Mouse (Mus musculus): Measurements from ENCODE around the gene Rgs17. TPM values are rescaled to one million over a fixed set of nuclear protein-coding genes. Genes with fewer than 3 reads are reported as not detected.

Gene Rgs17
- polyA plus RNA-seq, 1 experiment: 0.71 TPM

DNA sequence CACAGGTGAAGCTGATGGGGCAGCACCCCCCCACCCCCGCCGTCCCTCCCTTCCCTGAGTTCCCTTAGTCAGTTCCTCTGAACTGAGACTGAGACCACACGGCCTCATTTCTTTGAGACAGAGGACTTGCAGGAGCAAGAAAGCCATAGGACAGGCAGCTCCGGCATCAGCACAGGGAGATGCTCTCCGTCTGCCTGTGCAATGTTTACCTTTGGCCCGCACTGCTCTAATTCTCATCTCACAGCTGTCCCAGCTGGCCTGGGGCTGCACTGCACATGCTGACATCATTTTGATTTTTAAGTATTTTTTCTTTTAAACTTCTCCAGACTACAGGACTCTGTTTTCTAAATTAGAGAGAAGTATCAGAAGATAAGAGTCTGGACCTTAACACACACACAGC, 119.3 kb downstream of the Rgs17 start:
- TF ChIP-seq MAX (IDR thresholded peaks at IDR 0.05) (no peak), MYOG (IDR thresholded peaks at IDR 0.05; ENCODE audit: control insufficient read depth, extremely low read depth, insufficient read length) (no peak), CEBPB (IDR thresholded peaks at IDR 0.05; ENCODE audit: low read depth) (no peak), CTCF (IDR thresholded peaks at IDR 0.05; ENCODE audit: control insufficient read depth, insufficient read depth, insufficient read length) (no peak)
- H3K27me3 ChIP-seq (ENCODE audit: control insufficient read depth, insufficient read depth, insufficient read length): no peaks in the 10 kb centered on the region
- peaks cover 57% of the 10 kb centered on the region for H3K79me2 ChIP-seq (ENCODE audit: control insufficient read depth, insufficient read depth)
- peaks cover 52% of the 10 kb centered on the region for H3K79me3 ChIP-seq (ENCODE audit: low read depth)
- H3K4me3 ChIP-seq (ENCODE audit: insufficient read depth, poor library complexity, severe bottlenecking): peak overlapping the region; percentile 85
- peak overlapping the region; percentile 8 for H3ac ChIP-seq (ENCODE audit: control insufficient read depth, insufficient read length, low read depth)
- H3K36me3 ChIP-seq (ENCODE audit: control insufficient read depth, insufficient read depth): peaks cover 65% of the 10 kb centered on the region

- Histone ChIP-seq H3ac (ENCODE audit: control insufficient read depth, insufficient read length, low read depth) (no peak overlapping the region), H3K36me3 (ENCODE audit: control insufficient read depth, insufficient read depth) (peaks cover 73% of the 10 kb centered on the region), H3K79me2 (ENCODE audit: control insufficient read depth, insufficient read depth) (peaks cover 57% of the 10 kb centered on the region), H3K27me3 (ENCODE audit: control insufficient read depth, insufficient read depth, insufficient read length) (no peaks in the 10 kb centered on the region), H3K4me3 (ENCODE audit: insufficient read depth, poor library complexity, severe bottlenecking) (no peak overlapping the region), H3K79me3 (ENCODE audit: low read depth) (peaks cover 52% of the 10 kb centered on the region)
- no peak for TF ChIP-seq MYOD1 (IDR thresholded peaks at IDR 0.05; ENCODE audit: control insufficient read depth, insufficient read length, low read depth)
- TF ChIP-seq CEBPB (IDR thresholded peaks at IDR 0.05; ENCODE audit: low read depth): no peak
- TF ChIP-seq MYOG (IDR thresholded peaks at IDR 0.05; ENCODE audit: control insufficient read depth, extremely low read depth, insufficient read length): no peak
- TF ChIP-seq MAX (IDR thresholded peaks at IDR 0.05): no peak
- TF ChIP-seq CTCF (IDR thresholded peaks at IDR 0.05; ENCODE audit: control insufficient read depth, insufficient read depth, insufficient read length): no peak
- no peak for TF ChIP-seq FOSL1 (IDR thresholded peaks at IDR 0.05; ENCODE audit: insufficient read depth, low read length, poor library complexity, severe bottlenecking)
- TF ChIP-seq USF1 (IDR thresholded peaks at IDR 0.05; ENCODE audit: low read depth): no peak
Observed at GRCm38 (mm10) chr10:5800490-5800889, 121.7 kb downstream of the Rgs17 start.

DNA sequence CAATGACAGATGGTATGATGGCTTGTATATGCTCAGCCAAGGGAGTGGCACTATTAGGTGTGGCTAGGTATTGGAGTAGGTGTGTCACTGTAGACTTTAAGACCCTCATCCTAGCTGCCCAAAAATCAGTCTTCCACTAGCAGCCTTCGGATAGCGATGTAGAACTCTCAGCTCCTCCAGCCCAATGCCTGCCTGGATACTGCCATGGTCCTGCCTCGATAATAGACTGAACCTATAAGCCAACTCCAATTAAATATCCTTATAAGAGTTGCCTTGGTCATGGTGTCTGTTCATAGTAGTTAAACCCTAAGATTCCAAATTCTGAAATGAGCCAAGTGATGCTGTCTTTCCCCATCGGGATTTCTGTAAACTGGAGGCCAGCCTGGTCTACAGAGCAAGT, 124.1 kb downstream of the Rgs17 start:
- no peaks in the 10 kb centered on the region for H3K27me3 ChIP-seq (ENCODE audit: control insufficient read depth, insufficient read depth, insufficient read length)
- H3K36me3 ChIP-seq (ENCODE audit: control insufficient read depth, insufficient read depth): peaks cover 60% of the 10 kb centered on the region
- TF ChIP-seq USF1 (IDR thresholded peaks at IDR 0.05; ENCODE audit: low read depth): no peak
- TF ChIP-seq FOSL1 (IDR thresholded peaks at IDR 0.05; ENCODE audit: insufficient read depth, low read length, poor library complexity, severe bottlenecking): no peak
- no peak for TF ChIP-seq MYOD1 (IDR thresholded peaks at IDR 0.05; ENCODE audit: control insufficient read depth, insufficient read length, low read depth)
- no peak for TF ChIP-seq CTCF (IDR thresholded peaks at IDR 0.05; ENCODE audit: control insufficient read depth, insufficient read depth, insufficient read length)
- TF ChIP-seq CEBPB (IDR thresholded peaks at IDR 0.05; ENCODE audit: low read depth): no peak
- no peak for TF ChIP-seq MAX (IDR thresholded peaks at IDR 0.05)
- no peak for TF ChIP-seq MYOG (IDR thresholded peaks at IDR 0.05; ENCODE audit: control insufficient read depth, extremely low read depth, insufficient read length)
- H3K79me3 ChIP-seq (ENCODE audit: low read depth): peaks cover 32% of the 10 kb centered on the region
- H3ac ChIP-seq (ENCODE audit: control insufficient read depth, insufficient read length, low read depth): no peak overlapping the region
- no peak overlapping the region for H3K4me3 ChIP-seq (ENCODE audit: insufficient read depth, poor library complexity, severe bottlenecking)
- H3K79me2 ChIP-seq (ENCODE audit: control insufficient read depth, insufficient read depth): peaks cover 35% of the 10 kb centered on the region

- TF ChIP-seq CTCF (IDR thresholded peaks at IDR 0.05; ENCODE audit: control insufficient read depth, insufficient read depth, insufficient read length): peak; percentile 26
- TF ChIP-seq MYOG (IDR thresholded peaks at IDR 0.05; ENCODE audit: control insufficient read depth, extremely low read depth, insufficient read length): no peak
- no peaks in the 10 kb centered on the region for H3K79me3 ChIP-seq (ENCODE audit: low read depth)
- H3K36me3 ChIP-seq (ENCODE audit: control insufficient read depth, insufficient read depth): no peaks in the 10 kb centered on the region
- no peak overlapping the region for H3K4me3 ChIP-seq (ENCODE audit: insufficient read depth, poor library complexity, severe bottlenecking)
- H3ac ChIP-seq (ENCODE audit: control insufficient read depth, insufficient read length, low read depth): no peak overlapping the region
- no peaks in the 10 kb centered on the region for H3K79me2 ChIP-seq (ENCODE audit: control insufficient read depth, insufficient read depth)
- peaks cover 3% of the 10 kb centered on the region for H3K27me3 ChIP-seq (ENCODE audit: control insufficient read depth, insufficient read depth, insufficient read length)
Observed at GRCm38 (mm10) chr10:5790657-5791056, 131.5 kb downstream of the Rgs17 start.

GRCm38 (mm10) chr10:5786923-5787322, 135.3 kb downstream of the Rgs17 start:
- peak; percentile 21 for TF ChIP-seq CTCF (IDR thresholded peaks at IDR 0.05; ENCODE audit: control insufficient read depth, insufficient read depth, insufficient read length)
- TF ChIP-seq USF1 (IDR thresholded peaks at IDR 0.05; ENCODE audit: low read depth): no peak
- no peak overlapping the region for H3ac ChIP-seq (ENCODE audit: control insufficient read depth, insufficient read length, low read depth)

More at GRCm38 (mm10) chr10:5786923-5787322, 135.3 kb downstream of the Rgs17 start:
- Histone ChIP-seq H3K27me3 (ENCODE audit: control insufficient read depth, insufficient read depth, insufficient read length) (peaks cover 3% of the 10 kb centered on the region), H3K36me3 (ENCODE audit: control insufficient read depth, insufficient read depth) (no peaks in the 10 kb centered on the region), H3K79me3 (ENCODE audit: low read depth) (no peaks in the 10 kb centered on the region), H3K79me2 (ENCODE audit: control insufficient read depth, insufficient read depth) (no peaks in the 10 kb centered on the region), H3K4me3 (ENCODE audit: insufficient read depth, poor library complexity, severe bottlenecking) (no peak overlapping the region)

Other genes with a start within 250 kb of the Rgs17 start
- gene Fbxo5, start 116.8 kb downstream of the Rgs17 start, polyA plus RNA-seq (2012; fragmentation: generic; extraction: Trizol): 19.9 TPM
- gene Mtrf1l, start 98.5 kb downstream of the Rgs17 start, polyA plus RNA-seq (2012; fragmentation: generic; extraction: Trizol): 2.9 TPM

All from C2C12 (cell line).